Mouse (Mus musculus) inflammation-experienced regulatory T-cells, adult 6 months (primary cell): Measurements from ENCODE around the gene Colgalt2. TPM values are rescaled to one million over a fixed set of nuclear protein-coding genes. Genes with fewer than 3 reads are reported as not detected.

Source experiments
- ATAC-seq: one replicate; pipeline ENCODE4 v1.8.0; 2017
- polyA plus RNA-seq, 3 experiments: library from polyadenylated mRNA; unstranded; fragments of 100-300 nt; shearing (Covaris generic); gene quantifications; one replicate each; pipeline ENCODE4 v1.2.1; 2017

The Colgalt2 gene
- polyA plus RNA-seq, 3 experiments from 2014 or later = not detected

GRCm38 (mm10) chr1:152496831-152497230 lies 97.2 kb downstream of the Colgalt2 start:
- no peak for ATAC-seq

- ATAC-seq = no peak
Measured at GRCm38 (mm10) chr1:152497581-152497980, 98.0 kb downstream of the Colgalt2 start.

- ATAC-seq = peak; percentile 21
Measured at GRCm38 (mm10) chr1:152499802-152500201, 100.2 kb downstream of the Colgalt2 start.

GRCm38 (mm10) chr1:152506175-152506574 lies 106.5 kb downstream of the Colgalt2 start:
- no peak for ATAC-seq

- no peak for ATAC-seq
Measured at GRCm38 (mm10) chr1:152506726-152507125, 107.1 kb downstream of the Colgalt2 start.

GRCm38 (mm10) chr1:152508481-152509220 lies 109.0 kb downstream of the Colgalt2 start:
- no peak for ATAC-seq

- ATAC-seq = peak; percentile 32
Measured at GRCm38 (mm10) chr1:152511237-152511636, 111.6 kb downstream of the Colgalt2 start.

- no peak for ATAC-seq
Measured at GRCm38 (mm10) chr1:152514256-152514655, 114.6 kb downstream of the Colgalt2 start.

- no peak for ATAC-seq
Measured at GRCm38 (mm10) chr1:152517057-152517570, 117.5 kb downstream of the Colgalt2 start.

- ATAC-seq = no peak
Measured at GRCm38 (mm10) chr1:152518971-152519370, 119.3 kb downstream of the Colgalt2 start.

GRCm38 (mm10) chr1:152520798-152521575 lies 121.4 kb downstream of the Colgalt2 start:
- ATAC-seq = no peak

- ATAC-seq = no peak
Measured at GRCm38 (mm10) chr1:152522226-152522625, 122.6 kb downstream of the Colgalt2 start.

GRCm38 (mm10) chr1:152523292-152523691 lies 123.7 kb downstream of the Colgalt2 start:
- ATAC-seq = no peak

GRCm38 (mm10) chr1:152524098-152524892 lies 124.7 kb downstream of the Colgalt2 start:
- ATAC-seq = no peak

- no peak for ATAC-seq
Measured at GRCm38 (mm10) chr1:152524987-152525648, 125.5 kb downstream of the Colgalt2 start.

GRCm38 (mm10) chr1:152526154-152526553 lies 126.5 kb downstream of the Colgalt2 start:
- no peak for ATAC-seq

- ATAC-seq = no peak
Measured at GRCm38 (mm10) chr1:152528214-152528613, 128.6 kb downstream of the Colgalt2 start.

GRCm38 (mm10) chr1:152528778-152529177 lies 129.1 kb downstream of the Colgalt2 start:
- no peak for ATAC-seq

- ATAC-seq = no peak
Measured at GRCm38 (mm10) chr1:152531498-152531897, 131.9 kb downstream of the Colgalt2 start.

GRCm38 (mm10) chr1:152534531-152534930 lies 134.9 kb downstream of the Colgalt2 start:
- no peak for ATAC-seq

GRCm38 (mm10) chr1:152536416-152537018 lies 136.9 kb downstream of the Colgalt2 start:
- ATAC-seq = no peak

- no peak for ATAC-seq
Measured at GRCm38 (mm10) chr1:152537186-152537585, 137.6 kb downstream of the Colgalt2 start.
